In the genomic region with DNA sequence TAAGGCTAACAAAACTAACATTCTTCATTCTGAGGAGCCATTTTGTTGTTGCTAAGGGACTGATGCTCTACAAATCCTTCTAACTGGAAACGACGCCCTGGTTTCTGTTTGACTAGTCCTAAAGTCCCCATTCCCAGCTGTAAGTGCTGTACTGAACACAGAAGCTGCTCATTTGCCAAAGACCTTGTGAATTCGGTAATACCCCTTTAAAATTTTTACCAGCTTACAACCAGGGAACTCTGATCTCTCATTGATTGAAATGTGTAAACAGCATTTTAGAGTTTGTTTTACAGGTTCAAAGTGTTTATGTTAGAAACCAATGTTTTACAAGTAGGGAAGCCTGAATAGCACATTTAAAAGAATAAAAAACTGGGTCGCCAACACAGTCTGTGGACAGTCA, we compare ENCODE assay signal across 19 mouse cellular contexts. TPM values are rescaled to one million over a fixed set of nuclear protein-coding genes. Genes with fewer than 3 reads are reported as not detected.
"Had no signal": no experiment of that assay in that cellular context is flagged by ENCODE, and none has a peak within 500 bp of the region (broad histone marks: within the 10 kb centered on the region; RNA-seq: fewer than 3 reads in every experiment).

No protein-coding gene starts in this region.

- H3K4me1 ChIP-seq: midbrain, embryonic 15.5 days had no signal

- DNase-seq: kidney, adult 2 months; kidney, postnatal 25 days; layer of hippocampus, adult 9-11 months; lung, adult 2 months; lung, postnatal 14 days; lung, postnatal 4 days; retina, postnatal 1 day; right cerebral cortex, postnatal 25 days; spleen, adult 18-20 months; thymus, postnatal 25 days had no signal

- H3K4me2 ChIP-seq: midbrain, embryonic 12.5 days; midbrain, embryonic 15.5 days; neural tube, embryonic 13.5 days; stomach, embryonic 15.5 days had no signal

- H3K27me3 ChIP-seq: midbrain, embryonic 12.5 days; midbrain, embryonic 15.5 days; neural tube, embryonic 13.5 days; stomach, embryonic 15.5 days had no signal

- H3K36me3 ChIP-seq: midbrain, embryonic 12.5 days; midbrain, embryonic 15.5 days; neural tube, embryonic 13.5 days; stomach, embryonic 15.5 days had no signal

- H3K9ac ChIP-seq: midbrain, embryonic 12.5 days; midbrain, embryonic 15.5 days; neural tube, embryonic 13.5 days; stomach, embryonic 15.5 days had no signal

- ATAC-seq: intestine, postnatal 0 days; midbrain, embryonic 15.5 days had no signal

- H3K27ac ChIP-seq: kidney, postnatal 0 days; layer of hippocampus, adult 2 months; midbrain, embryonic 12.5 days; midbrain, embryonic 15.5 days; neural tube, embryonic 13.5 days; stomach, embryonic 15.5 days had no signal

- H3K9me3 ChIP-seq: midbrain, embryonic 12.5 days; midbrain, embryonic 15.5 days; neural tube, embryonic 13.5 days; stomach, embryonic 15.5 days had no signal

- H3K4me3 ChIP-seq: layer of hippocampus, adult 2 months; midbrain, embryonic 12.5 days; midbrain, embryonic 15.5 days; myocyte; neural tube, embryonic 13.5 days; stomach, embryonic 15.5 days had no signal

RNA-seq across cellular contexts. Expression of a gene that starts 10.6 kb away (rescaled TPM):
- total RNA-seq: neutrophil, adult 5-6 weeks had no signal
- polyA plus RNA-seq: myocyte had no signal
